Mouse (Mus musculus): Measurements from ENCODE around the gene Filip1l.

DNA sequence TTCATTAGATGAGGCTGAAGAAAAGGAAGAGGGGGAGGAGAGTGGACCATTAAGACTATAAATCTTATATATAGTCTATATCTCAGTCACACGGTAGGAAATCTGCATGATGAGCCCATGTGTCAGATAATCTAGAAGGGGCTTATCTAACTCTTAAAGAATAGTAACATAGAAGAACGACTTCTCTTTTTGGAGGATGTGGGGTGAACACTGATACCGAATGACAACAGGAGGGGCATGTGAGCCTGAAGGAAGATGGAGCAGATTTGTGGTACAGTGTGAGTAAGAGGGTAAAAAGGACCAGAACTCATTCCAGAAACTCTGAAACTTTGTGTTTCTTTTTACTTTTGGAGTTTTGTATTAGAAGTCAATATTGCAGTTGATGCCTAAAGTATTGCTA lies 156.2 kb downstream of the Filip1l start:
- no peak for TF ChIP-seq CTCF (IDR thresholded peaks at IDR 0.05; ENCODE audit: control insufficient read depth, insufficient read depth, low read length)
- TF ChIP-seq POLR2A (IDR thresholded peaks at IDR 0.05; ENCODE audit: borderline replicate concordance, control insufficient read depth, low read depth, low read length) = no peak
